Mouse (Mus musculus): Measurements from ENCODE around the gene L2hgdh.

L2hgdh gene

GRCm38 (mm10) chr12:69724711-69725460 lies at the start of gene L2hgdh, which contains the start of gene Atp5s:
Gene L2hgdh, minus strand, starts transcription at chr12:69724873.
Gene Atp5s, plus strand, starts transcription at chr12:69724950.
- DNase-seq, result peak; percentile 99

- no peak for DNase-seq
Observed at GRCm38 (mm10) chr12:69768841-69769240, 44.2 kb upstream of the L2hgdh start.

- no peak for DNase-seq
Observed at GRCm38 (mm10) chr12:69767476-69768258, 43.0 kb upstream of the L2hgdh start.

DNA sequence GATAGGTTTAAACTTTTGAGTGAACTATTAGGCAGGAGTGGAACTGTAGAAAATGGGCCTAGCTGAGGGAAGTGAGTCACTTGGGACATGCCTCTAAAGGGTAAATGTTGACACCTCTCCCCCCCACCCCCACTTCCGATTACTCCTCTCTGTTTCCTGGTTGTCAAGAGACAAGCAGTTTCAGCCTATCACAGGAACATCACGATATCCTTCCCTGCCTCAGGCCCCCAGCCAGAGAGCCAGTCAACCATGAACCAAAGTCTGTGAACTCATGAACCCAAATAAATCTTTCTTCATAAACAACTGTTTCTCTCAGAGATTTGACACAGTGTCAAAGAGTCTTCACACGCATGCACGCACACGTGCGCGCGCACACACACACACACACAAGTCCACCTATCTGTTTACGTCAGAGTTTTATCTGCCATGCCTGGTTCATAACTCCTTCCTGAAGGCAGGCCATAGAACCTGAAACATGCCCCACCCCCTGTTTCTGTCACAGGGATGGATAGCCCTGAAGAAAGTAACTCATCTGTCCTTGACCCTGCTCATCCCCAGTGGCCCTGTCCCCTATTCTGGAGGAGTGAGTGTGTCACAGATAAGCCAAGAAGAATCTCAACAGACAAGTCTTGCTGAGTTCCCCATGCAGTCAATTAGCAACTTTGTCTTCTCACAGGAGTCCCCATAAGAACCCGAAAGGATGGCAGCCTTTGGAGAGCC lies 41.7 kb upstream of the L2hgdh start:
- DNase-seq, result peak; percentile 73

GRCm38 (mm10) chr12:69765543-69765942 lies 40.9 kb upstream of the L2hgdh start:
- peak; percentile 45 for DNase-seq

DNA sequence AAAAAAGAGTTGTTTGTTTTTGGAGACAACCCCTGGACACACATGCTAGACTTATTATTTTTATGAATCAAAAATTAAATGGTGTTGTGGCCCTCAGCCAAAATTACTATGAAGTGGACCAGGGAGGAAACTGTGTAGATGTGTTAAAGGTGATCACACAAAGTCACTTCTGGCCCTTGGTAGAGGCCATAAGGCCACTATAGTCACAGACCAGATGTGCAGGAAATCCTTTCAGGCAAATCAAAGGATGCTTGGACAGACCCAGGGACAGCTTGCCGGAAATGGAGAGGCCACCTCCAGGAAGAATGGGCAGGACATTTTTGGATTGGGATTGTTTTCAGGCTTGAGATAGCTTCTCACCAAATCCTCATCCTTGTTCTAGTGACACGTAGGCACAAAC lies 36.9 kb upstream of the L2hgdh start:
- peak; percentile 50 for DNase-seq

GRCm38 (mm10) chr12:69760743-69761406 lies 36.2 kb upstream of the L2hgdh start:
- DNase-seq, result no peak

- DNase-seq, result no peak
Observed at GRCm38 (mm10) chr12:69760014-69760413, 35.3 kb upstream of the L2hgdh start.

DNA sequence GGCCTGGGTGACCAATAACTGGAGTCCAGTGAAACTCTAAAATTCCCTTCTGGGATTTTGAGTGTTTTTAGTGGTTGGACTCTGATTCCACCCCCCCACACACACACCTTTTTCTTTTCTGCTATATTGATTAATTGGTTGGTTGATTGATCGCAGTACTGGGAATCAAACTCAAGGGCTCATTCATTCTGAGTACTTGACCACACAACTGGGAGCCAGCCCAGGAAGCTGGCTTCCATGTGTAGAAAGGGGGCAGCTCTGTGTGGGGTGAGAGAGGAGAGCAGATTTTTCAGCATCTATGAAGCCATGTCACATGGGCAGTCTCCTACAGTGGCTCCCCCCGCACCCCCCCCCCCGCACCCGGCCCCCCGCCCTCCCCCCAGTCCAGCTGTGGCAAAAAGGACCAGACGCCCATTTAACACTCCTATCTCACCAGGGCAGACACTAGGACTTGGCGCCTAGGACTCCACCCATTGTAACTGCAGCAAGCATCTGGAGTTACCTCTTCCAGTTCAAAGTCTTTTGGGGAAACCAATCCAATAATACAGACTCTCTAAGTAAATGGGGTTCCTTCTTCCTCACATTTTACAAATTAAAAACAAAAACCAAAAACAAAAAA lies 34.7 kb upstream of the L2hgdh start:
- no peak for DNase-seq

GRCm38 (mm10) chr12:69758221-69759185 lies 33.8 kb upstream of the L2hgdh start:
- DNase-seq, result peak; percentile 74

DNA sequence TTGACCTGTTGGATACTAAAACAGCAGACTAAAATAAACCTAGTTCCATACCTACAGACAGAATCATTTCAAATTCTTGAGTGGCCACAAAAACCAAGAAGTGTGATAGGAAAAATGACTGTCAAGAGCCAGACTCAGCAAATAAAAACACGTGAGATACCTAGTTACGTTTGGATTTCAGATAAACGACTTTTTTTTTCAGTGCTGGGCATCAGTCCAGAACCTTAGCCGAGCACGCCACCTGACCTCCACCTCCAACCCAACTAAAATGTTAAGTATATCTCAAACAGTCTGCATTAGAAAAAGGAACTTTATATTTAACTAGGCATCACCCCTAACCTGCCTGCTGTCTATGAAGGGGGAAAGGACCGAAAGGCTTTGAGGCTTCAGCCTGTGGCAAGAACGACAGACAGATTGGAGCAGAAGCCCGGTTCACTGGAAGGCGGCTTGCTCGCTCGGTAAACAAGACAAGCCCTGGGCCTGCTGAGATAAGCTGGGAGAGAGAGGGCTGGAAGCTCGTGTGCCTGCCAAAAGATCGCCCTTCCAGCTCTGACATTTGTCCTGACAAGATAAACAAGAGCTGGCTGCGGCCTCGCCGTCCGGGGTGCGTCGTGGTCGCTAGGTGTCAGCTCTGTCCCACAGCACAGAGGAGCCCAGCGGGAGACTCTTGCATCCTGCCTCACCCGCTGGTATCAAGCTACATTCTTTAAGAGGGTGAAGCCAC lies 32.9 kb upstream of the L2hgdh start:
- DNase-seq, result peak; percentile 89

DNA sequence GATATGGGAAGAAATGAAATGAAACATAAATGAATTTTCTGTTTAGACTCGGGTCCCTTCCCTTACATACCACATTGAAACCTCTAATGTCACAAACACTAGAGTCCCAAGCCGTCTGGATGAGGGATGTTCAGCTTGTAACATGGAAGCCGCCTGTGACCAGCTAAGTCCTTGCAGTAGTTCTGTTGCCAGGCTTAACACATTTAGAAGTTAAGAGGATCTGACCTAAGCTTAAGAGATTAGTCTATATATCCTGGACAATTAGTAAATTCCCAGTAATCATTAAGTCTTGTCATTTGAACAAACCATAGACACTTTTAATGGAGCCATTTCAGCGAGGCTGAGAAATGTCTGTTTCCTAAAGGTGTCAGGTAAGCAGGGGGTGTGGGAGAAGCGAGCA lies 31.3 kb upstream of the L2hgdh start:
- no peak for DNase-seq

GRCm38 (mm10) chr12:69753936-69754335 lies 29.3 kb upstream of the L2hgdh start:
- no peak for DNase-seq

- DNase-seq, result peak; percentile 72
Observed at GRCm38 (mm10) chr12:69751864-69752341, 27.2 kb upstream of the L2hgdh start.

- no peak for DNase-seq
Observed at GRCm38 (mm10) chr12:69744138-69744537, 19.5 kb upstream of the L2hgdh start.

GRCm38 (mm10) chr12:69741965-69742364 lies 17.3 kb upstream of the L2hgdh start:
- DNase-seq, result peak; percentile 19

- no peak for DNase-seq
Observed at GRCm38 (mm10) chr12:69733923-69734322, 9.2 kb upstream of the L2hgdh start.

DNA sequence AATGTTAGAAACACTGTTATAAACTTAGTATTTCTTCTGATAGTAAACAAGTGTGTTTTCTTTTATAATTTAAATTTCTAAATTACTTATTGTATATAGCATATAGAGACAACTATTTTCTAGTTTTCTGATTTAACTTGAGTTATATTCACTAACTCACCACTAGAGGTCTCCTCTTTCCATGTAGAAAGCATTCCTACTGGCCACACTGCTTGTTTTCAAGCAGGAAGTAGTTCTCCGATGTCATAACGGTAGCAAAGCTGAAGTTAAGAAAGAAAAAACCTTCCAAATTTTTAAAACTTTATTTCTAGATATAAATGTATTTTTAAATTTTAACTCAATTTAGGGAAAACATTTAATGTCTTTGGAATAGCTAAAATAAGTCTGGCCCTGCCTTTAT lies 8.8 kb upstream of the L2hgdh start:
- no peak for DNase-seq

GRCm38 (mm10) chr12:69732221-69732620 lies 7.5 kb upstream of the L2hgdh start:
- no peak for DNase-seq

GRCm38 (mm10) chr12:69730306-69730705 lies 5.6 kb upstream of the L2hgdh start:
- no peak for DNase-seq

Measured in kidney, postnatal 10 days (tissue).